Mouse (Mus musculus) retina, adult 2 months (tissue): ENCODE data around the gene Plscr4.

Experiments
- DNase-seq: peaks from one replicate; pipeline ENCODE4 v3.0.0-alpha.2; 2012; ENCODE audit warnings: low read depth, low spot score

Gene Plscr4

GRCm38 (mm10) chr9:92511696-92512095 lies 54.5 kb downstream of the Plscr4 start:
- no peak for DNase-seq

- no peak for DNase-seq
These were observed 59.9 kb downstream of the Plscr4 start for GRCm38 (mm10) chr9:92517036-92517435.

- DNase-seq, result no peak
These were observed 63.6 kb downstream of the Plscr4 start for GRCm38 (mm10) chr9:92520751-92521150.

GRCm38 (mm10) chr9:92524506-92524905 lies 67.3 kb downstream of the Plscr4 start:
- no peak for DNase-seq

- no peak for DNase-seq
These were observed 72.9 kb downstream of the Plscr4 start for GRCm38 (mm10) chr9:92530055-92530454.

GRCm38 (mm10) chr9:92537735-92538134 lies 80.6 kb downstream of the Plscr4 start:
- no peak for DNase-seq

GRCm38 (mm10) chr9:92538216-92538615 lies 81.0 kb downstream of the Plscr4 start:
- DNase-seq, result no peak
